Mouse (Mus musculus) spleen, postnatal 14 days (tissue): ENCODE results near the gene Serpina10.
"Not testable (repeated sequence)": the region's sequence is repeated elsewhere in the genome, so short reads cannot be mapped to it uniquely, and the experiment has no call there.

Experiments
- DNase-seq, 2 experiments: peaks; one replicate each; pipeline ENCODE4 v3.0.0; 2021 to 2022; ENCODE audit warnings: low spot score in 2 of 2

The Serpina10 gene

GRCm38 (mm10) chr12:103615141-103615540 lies 16.1 kb downstream of the Serpina10 start:
- no peak for DNase-seq

- DNase-seq: no peak
Observed at GRCm38 (mm10) chr12:103601839-103602238, 29.4 kb downstream of the Serpina10 start.

- no peak for DNase-seq
Observed at GRCm38 (mm10) chr12:103600364-103600763, 30.9 kb downstream of the Serpina10 start.

- DNase-seq: no peak
Observed at GRCm38 (mm10) chr12:103598411-103598810, 32.8 kb downstream of the Serpina10 start.

- DNase-seq: no peak
Observed at GRCm38 (mm10) chr12:103583771-103584170, 47.5 kb downstream of the Serpina10 start.

GRCm38 (mm10) chr12:103578148-103578547 lies 53.1 kb downstream of the Serpina10 start:
- DNase-seq: not testable (repeated sequence)

- no peak for DNase-seq
Observed at GRCm38 (mm10) chr12:103569690-103570089, 61.6 kb downstream of the Serpina10 start.

GRCm38 (mm10) chr12:103567129-103567528 lies 64.1 kb downstream of the Serpina10 start:
- DNase-seq: no peak

GRCm38 (mm10) chr12:103565151-103565550 lies 66.1 kb downstream of the Serpina10 start:
- no peak for DNase-seq
